Mouse (Mus musculus) naive thymus-derived CD4-positive, alpha-beta T cell, adult 2 months (primary cell): ENCODE measurements around the gene Odf3.
A peak's percentile ranks its signal among the peaks of the same experiment; 100 is the strongest.

Experiments
- DNase-seq: peaks from one replicate; pipeline ENCODE4 v3.0.0-alpha.2; 2011; ENCODE audit warnings: low read depth

The Odf3 gene

DNA sequence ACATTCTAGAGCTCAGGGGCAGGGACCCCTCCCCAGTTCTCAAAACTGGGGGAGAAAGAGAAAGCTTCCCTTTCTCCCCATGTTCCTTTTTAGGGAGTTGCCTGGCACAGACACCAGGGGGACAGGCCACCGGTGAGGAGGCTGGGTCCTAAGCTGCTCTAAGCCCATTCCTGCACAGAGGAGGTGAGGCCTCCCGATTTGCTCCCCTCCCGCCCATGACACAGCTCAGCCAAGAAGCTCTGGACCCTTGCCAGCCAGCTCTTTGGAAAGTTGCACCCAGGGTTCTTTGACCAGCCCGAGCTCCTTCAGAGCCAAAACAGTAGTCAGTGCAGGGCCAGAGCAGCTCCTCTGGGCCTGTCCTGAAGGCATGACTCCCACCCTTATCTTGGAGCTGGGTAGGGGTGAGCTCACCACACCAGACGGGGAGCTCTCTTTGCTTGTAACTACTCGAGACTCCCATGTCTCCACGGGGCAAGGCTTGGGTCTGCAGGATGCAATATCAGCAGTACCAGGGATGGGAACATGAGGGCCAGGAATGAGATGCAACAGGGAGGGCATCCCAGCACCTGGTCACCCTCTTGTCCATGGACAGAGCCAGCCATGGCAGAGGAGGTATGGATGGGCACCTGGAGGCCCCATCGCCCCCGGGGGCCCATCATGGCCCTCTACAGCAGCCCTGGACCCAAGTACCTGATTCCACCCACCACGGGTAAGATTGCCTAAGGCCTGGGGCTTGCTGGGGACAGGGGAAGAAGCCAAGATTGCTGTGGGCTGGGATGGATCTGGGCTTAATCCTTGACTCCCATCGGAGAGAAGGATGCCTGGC is at the start of gene Odf3:
TSS of gene Odf3 (plus strand) at position 51 of the 826 bp plus-strand sequence.
- DNase-seq: no peak

- DNase-seq: no peak
These were observed 49.4 kb upstream of the Odf3 start for GRCm38 (mm10) chr7:140798212-140798611.

DNA sequence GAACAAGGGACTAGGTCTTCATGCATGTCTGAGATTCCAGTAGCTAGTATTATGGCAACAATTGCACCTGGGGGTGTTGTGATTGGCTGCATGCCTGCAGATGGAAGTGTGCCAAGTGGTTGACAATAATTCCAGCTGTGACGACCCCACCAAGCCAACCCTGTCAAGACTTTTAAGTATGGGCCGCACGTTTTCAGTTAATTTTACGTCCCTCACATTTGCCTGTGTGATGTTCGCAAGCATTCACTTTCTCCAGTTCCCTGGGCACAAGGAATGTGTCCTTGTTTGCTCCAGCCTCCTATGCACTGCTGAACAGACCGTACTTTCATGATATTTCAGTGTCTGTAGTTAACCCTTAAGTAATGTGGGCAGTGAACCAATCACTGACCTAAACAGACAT is 45.0 kb upstream of the Odf3 start:
- no peak for DNase-seq

DNA sequence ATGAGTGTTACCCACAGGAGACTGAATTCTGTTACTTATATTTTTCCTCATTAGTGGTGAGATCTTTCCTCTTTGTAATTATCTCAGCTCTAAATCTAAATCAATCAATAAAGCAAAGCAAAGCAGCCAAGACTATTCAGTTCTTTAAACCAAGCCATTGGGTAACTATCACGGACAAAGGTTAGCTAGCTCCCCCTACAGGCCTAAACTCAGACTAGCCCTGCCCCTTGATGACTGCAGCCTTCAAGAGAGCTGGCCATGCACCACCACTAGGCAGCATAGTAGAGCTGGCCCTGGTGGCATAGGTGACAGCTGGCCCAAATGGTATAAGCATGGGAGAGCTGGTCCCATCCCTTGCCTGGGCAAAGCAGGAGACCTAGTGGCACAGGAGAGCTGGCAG is 41.9 kb upstream of the Odf3 start:
- peak; percentile 73 for DNase-seq

- DNase-seq: peak; percentile 8
These were observed 37.1 kb upstream of the Odf3 start for GRCm38 (mm10) chr7:140810496-140810895.

- DNase-seq: no peak
These were observed 35.9 kb upstream of the Odf3 start for GRCm38 (mm10) chr7:140811714-140812113.

DNA sequence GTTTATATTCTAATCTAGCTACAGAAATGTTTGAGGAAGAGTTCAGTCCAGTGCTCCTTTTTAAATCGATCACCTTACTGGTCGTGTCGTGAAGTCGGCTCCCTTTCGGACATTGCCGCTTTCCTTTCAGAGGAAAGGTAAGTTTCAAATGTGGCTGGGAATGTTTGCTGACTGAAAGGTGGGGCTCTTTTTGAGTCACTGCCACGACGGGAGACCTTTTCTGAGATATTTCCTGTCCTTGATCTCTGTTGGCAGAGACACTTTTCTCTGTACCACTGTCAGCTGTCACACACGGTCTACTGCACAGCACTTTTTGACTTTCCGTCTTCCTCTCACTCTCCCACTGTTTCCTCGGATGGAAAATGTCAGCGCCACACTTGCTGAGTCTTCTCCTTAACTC is 34.8 kb upstream of the Odf3 start:
- no peak for DNase-seq

- no peak for DNase-seq
These were observed 27.4 kb upstream of the Odf3 start for GRCm38 (mm10) chr7:140820173-140820572.

DNA sequence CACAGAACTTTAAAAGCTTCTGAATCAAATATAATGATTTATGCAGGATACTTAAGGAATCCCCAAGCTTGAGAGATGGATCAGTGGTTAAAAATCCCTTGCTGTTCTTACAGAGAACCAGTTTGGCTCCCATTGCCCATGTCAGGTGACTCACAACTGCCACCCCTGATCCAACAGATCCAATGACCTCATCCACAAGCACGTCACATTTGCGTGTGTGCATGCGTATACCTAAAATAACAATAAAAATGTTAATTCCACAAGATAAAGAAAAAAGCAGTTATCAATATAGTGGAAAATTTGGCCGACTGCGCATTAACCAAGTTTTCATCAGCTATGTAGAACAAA is 26.3 kb upstream of the Odf3 start:
- DNase-seq: no peak

- no peak for DNase-seq
These were observed 25.8 kb upstream of the Odf3 start, which contains the start of gene Zfp941 for GRCm38 (mm10) chr7:140821653-140822329. TSS of gene Zfp941 (minus strand) at chr7:140822178.

DNA sequence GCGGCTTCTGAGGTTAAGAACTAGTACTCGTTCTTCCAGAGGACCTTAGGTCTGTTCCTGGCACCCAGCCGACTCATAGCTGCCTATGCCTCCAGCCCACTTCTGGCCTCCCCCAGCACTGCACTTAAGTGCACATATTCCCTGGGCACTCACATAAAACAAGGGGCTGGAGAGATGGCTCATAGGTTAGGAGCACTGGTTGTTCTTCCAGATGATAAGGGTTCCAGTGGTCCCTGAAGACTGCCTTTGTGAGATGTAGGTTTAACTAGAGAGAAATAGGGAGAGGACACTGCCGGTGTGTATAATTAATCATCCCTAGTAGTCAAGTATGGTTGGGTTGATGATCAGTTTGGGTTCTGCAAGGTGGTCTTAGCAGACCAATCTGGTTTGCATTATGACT is 24.9 kb upstream of the Odf3 start:
- DNase-seq: no peak

- DNase-seq: peak; percentile 36
These were observed 19.3 kb upstream of the Odf3 start for GRCm38 (mm10) chr7:140828171-140828881.

DNA sequence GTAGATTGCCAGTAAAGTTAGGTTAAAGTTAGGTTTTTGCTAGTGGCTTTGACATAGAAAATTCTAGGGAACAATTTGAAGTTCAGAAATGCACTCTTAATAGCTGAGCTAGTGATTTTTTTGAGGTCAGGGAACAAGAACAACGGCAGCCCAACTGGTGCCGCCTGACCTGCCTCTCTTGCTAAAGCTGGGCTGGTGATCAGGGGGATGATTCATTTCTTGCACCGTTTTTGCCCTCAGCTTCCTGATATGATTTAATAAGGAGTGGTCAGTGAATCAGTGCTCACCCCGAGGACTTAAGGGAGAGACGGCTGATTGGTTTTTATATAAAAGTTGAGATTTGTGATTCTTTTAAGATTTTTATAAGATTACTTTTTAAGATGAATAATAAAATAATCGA is 16.2 kb upstream of the Odf3 start:
- no peak for DNase-seq

GRCm38 (mm10) chr7:140833341-140833740 is 14.3 kb upstream of the Odf3 start:
- DNase-seq: no peak

DNA sequence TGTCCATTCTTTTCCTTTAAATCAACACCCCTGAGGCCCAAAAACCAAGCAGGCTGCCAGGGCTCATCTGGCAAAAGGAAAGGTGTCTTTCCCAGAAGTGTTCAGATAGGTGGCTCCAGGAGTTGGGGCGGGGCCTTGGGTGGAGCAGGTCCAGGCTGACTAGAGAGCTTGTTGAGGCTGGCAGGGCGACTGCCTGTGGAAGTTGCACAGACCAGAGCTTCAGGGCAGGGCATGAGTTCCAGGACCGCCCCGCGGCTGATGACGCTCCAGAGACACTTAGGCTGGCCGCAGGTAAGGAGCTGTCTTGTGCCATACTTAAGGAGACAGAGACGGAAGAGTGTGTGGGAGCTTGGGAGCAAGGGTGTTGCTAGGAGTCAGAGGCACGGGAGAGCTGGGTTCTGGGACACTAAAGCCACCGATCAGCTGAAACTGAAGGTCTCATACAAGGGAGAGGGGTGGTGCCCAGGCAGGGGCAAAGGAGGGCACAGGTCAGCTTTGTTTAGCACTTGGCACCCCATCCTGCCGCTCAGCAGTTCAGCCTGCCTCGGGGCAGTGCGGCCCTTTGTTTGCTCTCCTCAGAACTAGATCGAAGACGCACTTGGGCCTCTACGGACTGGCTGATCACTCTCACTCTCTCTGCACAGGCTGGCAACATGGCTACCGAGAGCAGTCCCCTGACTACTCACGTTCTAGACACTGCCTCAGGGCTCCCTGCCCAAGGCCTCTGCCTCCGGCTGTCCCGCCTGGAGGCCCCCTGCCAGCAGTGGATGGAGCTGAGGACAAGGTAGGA is 12.4 kb upstream of the Odf3 start, which contains the start of gene Urah:
TSS of gene Urah (plus strand) at position 51 of the 790 bp plus-strand sequence.
- no peak for DNase-seq

DNA sequence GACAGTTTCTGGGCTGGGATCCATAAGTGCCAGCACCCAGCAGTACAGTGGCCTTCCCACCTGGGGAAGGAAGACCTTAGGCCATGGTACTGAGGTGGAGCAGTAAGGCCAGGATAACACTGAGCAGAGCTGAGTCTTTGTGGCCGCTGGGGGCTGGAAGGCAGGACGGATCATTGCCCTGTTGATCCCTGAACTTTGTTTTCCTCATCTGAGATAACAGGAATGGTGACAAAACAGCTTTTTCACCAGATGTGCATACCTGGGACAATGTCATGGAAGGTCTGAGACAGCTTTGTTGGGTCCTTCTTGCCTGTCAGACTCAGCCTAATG is 11.9 kb upstream of the Odf3 start:
- no peak for DNase-seq

DNA sequence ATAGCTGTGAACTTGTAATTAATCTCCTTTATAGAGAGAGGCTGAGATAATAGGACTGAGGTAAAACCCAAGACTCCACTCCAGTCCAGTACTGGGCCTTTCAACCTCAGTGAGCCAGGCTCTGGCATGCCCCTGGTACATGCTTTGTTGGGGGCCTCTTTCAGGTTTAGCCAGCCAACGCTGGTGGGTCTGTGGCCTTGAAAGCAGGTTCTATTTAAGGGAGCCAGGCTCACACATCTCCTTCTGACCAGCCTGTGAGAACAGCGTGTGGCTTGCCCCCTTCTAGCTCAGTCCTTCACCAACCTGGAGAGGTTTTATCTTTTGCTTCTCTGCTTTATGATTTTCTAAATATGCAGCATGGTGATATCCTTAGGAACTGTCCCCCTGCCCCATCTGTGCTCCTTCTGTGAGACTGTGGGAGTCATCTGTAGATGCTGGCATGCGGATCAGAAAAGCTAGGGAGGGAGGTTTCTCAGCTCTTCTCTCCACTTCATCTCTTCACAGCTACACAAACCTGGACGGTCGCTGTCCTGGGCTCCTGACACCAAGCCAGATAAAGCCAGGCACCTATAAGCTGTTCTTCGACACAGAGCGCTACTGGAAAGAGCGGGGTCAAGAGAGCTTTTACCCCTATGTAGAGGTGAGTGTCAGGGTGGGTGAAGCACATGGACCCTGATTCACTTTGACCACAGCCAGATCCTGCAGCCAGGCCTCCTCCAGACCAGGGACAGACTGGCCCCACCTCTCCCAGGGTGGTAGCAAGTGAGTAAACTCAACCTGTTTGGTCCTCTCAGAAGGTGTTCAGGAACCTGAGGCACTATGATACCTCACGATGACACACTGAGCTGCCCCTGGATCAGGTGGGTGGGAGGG is 11.1 kb upstream of the Odf3 start:
- DNase-seq: no peak

- no peak for DNase-seq
These were observed 8.0 kb upstream of the Odf3 start for GRCm38 (mm10) chr7:140839556-140839955.

DNA sequence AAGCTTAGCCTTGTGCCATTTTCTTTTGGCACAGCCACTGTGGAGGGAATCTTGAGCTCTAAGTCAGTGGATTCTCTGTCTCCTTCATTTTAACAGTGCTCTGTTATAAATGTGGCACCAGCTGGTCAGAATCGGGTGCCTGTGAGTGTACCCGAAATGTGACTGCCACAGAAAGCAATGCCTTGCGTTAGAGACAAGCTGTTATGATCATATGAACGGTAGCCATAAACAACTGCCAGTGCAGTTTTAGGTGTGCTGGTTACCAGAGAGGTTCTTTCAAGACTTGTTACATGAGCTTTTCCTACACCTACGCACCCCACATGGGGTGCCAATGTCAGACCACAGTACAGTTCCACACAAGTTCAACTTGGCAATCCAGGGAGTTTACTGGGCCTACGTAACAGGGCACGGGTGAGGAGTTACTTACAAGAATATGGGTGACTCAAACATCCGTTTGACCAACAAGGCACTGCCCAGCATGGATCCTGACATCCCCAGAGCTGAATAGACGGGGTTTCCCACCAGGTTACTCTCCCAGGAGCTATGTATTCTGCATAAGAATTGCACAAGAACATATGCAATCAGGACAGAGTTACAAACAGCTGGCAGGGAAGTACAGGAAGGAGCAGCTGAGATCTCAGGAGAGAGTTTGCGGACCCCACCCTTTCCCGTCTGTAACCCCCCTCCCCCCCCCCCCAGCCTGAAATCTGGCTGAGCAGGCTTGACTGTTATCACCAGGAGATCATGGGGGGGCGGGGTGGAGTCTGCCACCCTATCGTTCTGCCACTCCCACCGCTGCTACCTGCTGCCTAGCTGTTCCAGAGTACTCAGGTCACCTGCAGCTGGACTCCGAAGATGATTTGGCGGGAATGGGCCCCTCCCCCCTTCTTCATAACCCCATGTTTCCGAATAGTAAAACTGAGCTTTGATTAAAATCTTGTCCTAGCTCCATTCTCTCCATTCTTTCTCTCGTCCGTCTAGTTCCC is 6.6 kb upstream of the Odf3 start:
- DNase-seq: no peak

GRCm38 (mm10) chr7:140843806-140844205 is 3.8 kb upstream of the Odf3 start:
- no peak for DNase-seq
